Mouse (Mus musculus): ENCODE results near the gene Cry2. TPM values are rescaled to one million over a fixed set of nuclear protein-coding genes. Genes with fewer than 3 reads are reported as not detected.

The Cry2 gene
- polyA plus RNA-seq, 1 experiment from 2014 or later, result 21.9 TPM

GRCm38 (mm10) chr2:92454166-92454565 lies 20.3 kb upstream of the Cry2 start:
- no peak for ATAC-seq (ENCODE audit: low FRiP score)
- Histone ChIP-seq H3K4me2 (no peak overlapping the region), H3K9ac (ENCODE audit: low read length) (no peak overlapping the region), H3K9me3 (ENCODE audit: control insufficient read depth, low read length) (no peaks in the 10 kb centered on the region), H3K4me3 (ENCODE audit: low read depth, low read length) (no peak overlapping the region), H3K36me3 (ENCODE audit: control insufficient read depth, insufficient read depth, low read length) (0 out of 2 replicates have a peak, but pooled peaks cover 2% of the 10 kb centered on the region), H3K4me1 (ENCODE audit: control insufficient read depth, insufficient read depth, low read length) (peaks cover 6% of the 10 kb centered on the region), H3K27ac (ENCODE audit: low read depth, low read length) (no peak overlapping the region), H3K27me3 (ENCODE audit: control insufficient read depth, insufficient read depth, low read length) (no peaks in the 10 kb centered on the region)
- WGBS, result 91% methylated on average over 11 of the region's 11 CpGs
- peak; percentile 61 for DNase-seq (ENCODE audit: low spot score, missing footprints)

GRCm38 (mm10) chr2:92451126-92451525 lies 17.3 kb upstream of the Cry2 start:
- Histone ChIP-seq H3K4me1 (ENCODE audit: control insufficient read depth, insufficient read depth, low read length) (no peaks in the 10 kb centered on the region), H3K36me3 (ENCODE audit: control insufficient read depth, insufficient read depth, low read length) (0 out of 2 replicates have a peak, but pooled peaks cover 2% of the 10 kb centered on the region), H3K4me3 (ENCODE audit: low read depth, low read length) (no peak overlapping the region), H3K27me3 (ENCODE audit: control insufficient read depth, insufficient read depth, low read length) (no peaks in the 10 kb centered on the region), H3K27ac (ENCODE audit: low read depth, low read length) (no peak overlapping the region), H3K9me3 (ENCODE audit: control insufficient read depth, low read length) (no peaks in the 10 kb centered on the region), H3K4me2 (no peak overlapping the region), H3K9ac (ENCODE audit: low read length) (no peak overlapping the region)
- WGBS, result 91% methylated on average over 3 of the region's 3 CpGs
- DNase-seq (ENCODE audit: low spot score, missing footprints) (peak; percentile 28), ATAC-seq (ENCODE audit: low FRiP score) (no peak)

- ATAC-seq (ENCODE audit: low FRiP score) (no peak), DNase-seq (ENCODE audit: low spot score, missing footprints) (peak; percentile 70)
- H3K4me3 ChIP-seq (ENCODE audit: low read depth, low read length), result no peak overlapping the region
- H3K4me2 ChIP-seq, result no peak overlapping the region
- H3K4me1 ChIP-seq (ENCODE audit: control insufficient read depth, insufficient read depth, low read length), result no peaks in the 10 kb centered on the region
- H3K36me3 ChIP-seq (ENCODE audit: control insufficient read depth, insufficient read depth, low read length), result no peaks in the 10 kb centered on the region
- H3K9me3 ChIP-seq (ENCODE audit: control insufficient read depth, low read length), result no peaks in the 10 kb centered on the region
- H3K27ac ChIP-seq (ENCODE audit: low read depth, low read length), result no peak overlapping the region
- no peak overlapping the region for H3K9ac ChIP-seq (ENCODE audit: low read length)
- no peaks in the 10 kb centered on the region for H3K27me3 ChIP-seq (ENCODE audit: control insufficient read depth, insufficient read depth, low read length)
- WGBS, result 67% methylated on average over 7 of the region's 7 CpGs
Observed at GRCm38 (mm10) chr2:92447121-92447740, 13.4 kb upstream of the Cry2 start.

- peak; percentile 70 for DNase-seq (ENCODE audit: low spot score, missing footprints)
- WGBS, result 79% methylated on average over 8 of the region's 8 CpGs
Observed at GRCm38 (mm10) chr2:92446656-92447055, 12.8 kb upstream of the Cry2 start.

DNA sequence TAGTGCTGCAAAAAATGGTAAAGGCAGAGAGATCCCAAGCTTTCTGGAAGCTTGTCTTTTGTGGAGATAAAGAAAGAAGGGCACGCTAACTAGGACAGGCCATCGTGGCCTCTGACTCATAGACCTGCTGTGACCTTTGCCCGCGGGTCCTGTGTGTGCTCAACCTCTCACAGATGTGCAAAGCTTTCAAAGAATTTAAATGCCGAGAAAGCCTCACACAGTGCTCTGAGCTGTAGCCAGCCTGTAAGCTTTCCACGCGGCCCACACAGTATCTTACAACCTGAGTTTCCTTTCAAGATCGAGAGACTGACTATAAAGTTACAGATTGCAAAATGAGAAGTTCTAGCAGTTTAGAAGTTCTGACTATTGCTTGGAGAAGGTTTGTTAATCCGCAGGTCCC lies 12.0 kb upstream of the Cry2 start:
- Histone ChIP-seq H3K4me2 (no peak overlapping the region), H3K36me3 (ENCODE audit: control insufficient read depth, insufficient read depth, low read length) (no peaks in the 10 kb centered on the region), H3K4me3 (ENCODE audit: low read depth, low read length) (no peak overlapping the region), H3K4me1 (ENCODE audit: control insufficient read depth, insufficient read depth, low read length) (no peaks in the 10 kb centered on the region), H3K27ac (ENCODE audit: low read depth, low read length) (no peak overlapping the region), H3K9me3 (ENCODE audit: control insufficient read depth, low read length) (no peaks in the 10 kb centered on the region), H3K27me3 (ENCODE audit: control insufficient read depth, insufficient read depth, low read length) (no peaks in the 10 kb centered on the region), H3K9ac (ENCODE audit: low read length) (no peak overlapping the region)
- no peak for ATAC-seq (ENCODE audit: low FRiP score)
- WGBS, result 38% methylated on average over 9 of the region's 9 CpGs
- DNase-seq (ENCODE audit: low spot score, missing footprints), result peak; percentile 76

More at GRCm38 (mm10) chr2:92446656-92447055, 12.8 kb upstream of the Cry2 start:
- Histone ChIP-seq H3K27ac (ENCODE audit: low read depth, low read length) (no peak overlapping the region), H3K4me2 (no peak overlapping the region), H3K9ac (ENCODE audit: low read length) (no peak overlapping the region), H3K27me3 (ENCODE audit: control insufficient read depth, insufficient read depth, low read length) (no peaks in the 10 kb centered on the region), H3K4me3 (ENCODE audit: low read depth, low read length) (no peak overlapping the region), H3K36me3 (ENCODE audit: control insufficient read depth, insufficient read depth, low read length) (no peaks in the 10 kb centered on the region), H3K9me3 (ENCODE audit: control insufficient read depth, low read length) (no peaks in the 10 kb centered on the region), H3K4me1 (ENCODE audit: control insufficient read depth, insufficient read depth, low read length) (no peaks in the 10 kb centered on the region)
- ATAC-seq (ENCODE audit: low FRiP score), result no peak

DNA sequence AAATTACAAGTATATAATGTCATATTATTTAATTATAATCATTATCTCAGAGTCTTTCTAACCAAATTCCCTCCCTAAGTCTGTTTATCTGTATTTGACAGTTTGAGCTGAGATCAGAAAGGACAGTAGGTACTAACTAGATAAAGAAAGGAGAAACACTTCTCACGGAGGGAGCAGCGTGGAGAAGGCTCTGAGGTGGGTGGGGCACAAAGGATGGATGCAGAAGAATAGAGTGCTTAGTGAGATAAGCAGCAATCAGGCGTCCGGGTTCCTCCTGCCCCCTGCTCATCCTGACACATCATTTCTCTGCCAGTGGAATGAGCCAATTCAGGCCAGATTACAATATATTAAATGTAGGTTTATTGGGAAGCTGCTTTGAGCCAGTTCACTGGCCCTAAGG lies 10.5 kb upstream of the Cry2 start:
- no peak overlapping the region for H3K4me3 ChIP-seq (ENCODE audit: low read depth, low read length)
- H3K36me3 ChIP-seq (ENCODE audit: control insufficient read depth, insufficient read depth, low read length), result no peaks in the 10 kb centered on the region
- ATAC-seq (ENCODE audit: low FRiP score), result no peak
- 43% methylated on average over 4 of the region's 4 CpGs for WGBS
- no peaks in the 10 kb centered on the region for H3K4me1 ChIP-seq (ENCODE audit: control insufficient read depth, insufficient read depth, low read length)
- no peaks in the 10 kb centered on the region for H3K27me3 ChIP-seq (ENCODE audit: control insufficient read depth, insufficient read depth, low read length)
- DNase-seq (ENCODE audit: low spot score, missing footprints), result peak; percentile 39
- no peak overlapping the region for H3K4me2 ChIP-seq
- H3K9me3 ChIP-seq (ENCODE audit: control insufficient read depth, low read length), result no peaks in the 10 kb centered on the region
- no peak overlapping the region for H3K9ac ChIP-seq (ENCODE audit: low read length)
- H3K27ac ChIP-seq (ENCODE audit: low read depth, low read length), result no peak overlapping the region

DNA sequence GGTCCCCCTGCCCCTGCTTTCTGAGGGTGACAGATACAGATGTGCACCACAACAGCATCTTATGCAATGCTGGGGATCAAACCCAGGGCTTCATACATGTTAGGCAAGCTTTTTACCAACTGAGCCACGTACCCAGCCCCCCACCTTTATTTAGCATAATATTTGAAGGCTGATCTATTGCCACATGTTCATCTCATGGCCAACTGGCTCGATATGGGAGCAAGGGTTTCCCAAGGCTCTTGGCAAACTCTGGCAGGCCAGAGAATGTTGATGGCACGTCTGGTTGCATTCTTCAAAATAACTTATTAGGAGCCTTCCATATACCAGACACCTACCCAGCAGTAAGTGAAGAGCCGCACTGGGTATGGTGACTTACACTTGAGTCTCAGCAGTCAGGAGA lies 9.5 kb upstream of the Cry2 start:
- no peaks in the 10 kb centered on the region for H3K9me3 ChIP-seq (ENCODE audit: control insufficient read depth, low read length)
- DNase-seq (ENCODE audit: low spot score, missing footprints) (peak; percentile 39), ATAC-seq (ENCODE audit: low FRiP score) (no peak)
- H3K4me2 ChIP-seq, result no peak overlapping the region
- no peaks in the 10 kb centered on the region for H3K4me1 ChIP-seq (ENCODE audit: control insufficient read depth, insufficient read depth, low read length)
- H3K9ac ChIP-seq (ENCODE audit: low read length), result no peak overlapping the region
- no peak overlapping the region for H3K4me3 ChIP-seq (ENCODE audit: low read depth, low read length)
- H3K27ac ChIP-seq (ENCODE audit: low read depth, low read length), result no peak overlapping the region
- no peaks in the 10 kb centered on the region for H3K27me3 ChIP-seq (ENCODE audit: control insufficient read depth, insufficient read depth, low read length)
- WGBS, result 82% methylated on average over 4 of the region's 4 CpGs
- H3K36me3 ChIP-seq (ENCODE audit: control insufficient read depth, insufficient read depth, low read length), result no peaks in the 10 kb centered on the region

- no peaks in the 10 kb centered on the region for H3K27me3 ChIP-seq (ENCODE audit: control insufficient read depth, insufficient read depth, low read length)
- H3K9ac ChIP-seq (ENCODE audit: low read length), result no peak overlapping the region
- no peaks in the 10 kb centered on the region for H3K9me3 ChIP-seq (ENCODE audit: control insufficient read depth, low read length)
- no peak overlapping the region for H3K4me3 ChIP-seq (ENCODE audit: low read depth, low read length)
- H3K27ac ChIP-seq (ENCODE audit: low read depth, low read length), result no peak overlapping the region
- no peaks in the 10 kb centered on the region for H3K4me1 ChIP-seq (ENCODE audit: control insufficient read depth, insufficient read depth, low read length)
- ATAC-seq (ENCODE audit: low FRiP score) (no peak), DNase-seq (ENCODE audit: low spot score, missing footprints) (peak; percentile 21)
- H3K4me2 ChIP-seq, result no peak overlapping the region
- 85% methylated on average over 12 of the region's 12 CpGs for WGBS
- H3K36me3 ChIP-seq (ENCODE audit: control insufficient read depth, insufficient read depth, low read length), result no peaks in the 10 kb centered on the region
Observed at GRCm38 (mm10) chr2:92442419-92443001, 8.7 kb upstream of the Cry2 start.

DNA sequence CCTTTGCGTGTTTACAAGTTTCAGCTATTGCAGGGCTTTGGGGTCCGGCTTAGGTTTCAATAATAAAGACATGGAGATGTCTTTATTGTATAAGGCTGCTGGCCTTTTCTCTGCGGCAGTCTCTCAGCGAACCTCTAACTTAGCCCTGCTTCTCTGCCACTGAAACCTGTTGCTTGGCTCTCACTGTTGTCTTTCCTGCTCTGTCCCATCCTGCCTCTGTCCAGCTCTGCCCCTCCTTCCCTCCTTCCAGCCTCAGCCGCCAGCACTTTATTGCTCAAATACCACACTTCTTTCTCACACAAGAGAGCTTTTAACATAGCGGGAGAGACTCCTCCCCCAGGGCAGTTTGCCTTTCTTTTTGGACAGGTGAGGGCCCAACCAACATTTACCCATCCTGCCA lies 6.6 kb upstream of the Cry2 start:
- Histone ChIP-seq H3K27ac (ENCODE audit: low read depth, low read length) (no peak overlapping the region), H3K9me3 (ENCODE audit: control insufficient read depth, low read length) (no peaks in the 10 kb centered on the region), H3K36me3 (ENCODE audit: control insufficient read depth, insufficient read depth, low read length) (no peaks in the 10 kb centered on the region), H3K4me1 (ENCODE audit: control insufficient read depth, insufficient read depth, low read length) (no peaks in the 10 kb centered on the region), H3K4me2 (no peak overlapping the region), H3K27me3 (ENCODE audit: control insufficient read depth, insufficient read depth, low read length) (no peaks in the 10 kb centered on the region), H3K9ac (ENCODE audit: low read length) (no peak overlapping the region), H3K4me3 (ENCODE audit: low read depth, low read length) (no peak overlapping the region)
- DNase-seq (ENCODE audit: low spot score, missing footprints) (peak; percentile 53), ATAC-seq (ENCODE audit: low FRiP score) (no peak)
- 65% methylated on average over 6 of the region's 6 CpGs for WGBS
